Mouse (Mus musculus) adrenal gland, postnatal 4 days (tissue): ENCODE data around the gene Casp7. TPM values are rescaled to one million over a fixed set of nuclear protein-coding genes. Genes with fewer than 3 reads are reported as not detected.
"Not testable (repeated sequence)": the region's sequence is repeated elsewhere in the genome, so short reads cannot be mapped to it uniquely, and the experiment has no call there.

Experiments used
- DNase-seq, 2 experiments: peaks; one replicate each; pipeline ENCODE4 v3.0.0; 2021 to 2022; ENCODE audit warnings: low spot score in 2 of 2, mixed read lengths in 2 of 2
- total RNA-seq, 2 experiments: library from RNA; stranded (reverse); gene quantifications; 2 replicates each; pipeline ENCODE4 v1.2.3; 2021

Casp7 gene
- total RNA-seq, 2 experiments from 2014 or later, result 22.9 to 25.0 TPM

- no peak for DNase-seq
Observed at GRCm38 (mm10) chr19:56381407-56381806, 15.5 kb upstream of the Casp7 start.

DNA sequence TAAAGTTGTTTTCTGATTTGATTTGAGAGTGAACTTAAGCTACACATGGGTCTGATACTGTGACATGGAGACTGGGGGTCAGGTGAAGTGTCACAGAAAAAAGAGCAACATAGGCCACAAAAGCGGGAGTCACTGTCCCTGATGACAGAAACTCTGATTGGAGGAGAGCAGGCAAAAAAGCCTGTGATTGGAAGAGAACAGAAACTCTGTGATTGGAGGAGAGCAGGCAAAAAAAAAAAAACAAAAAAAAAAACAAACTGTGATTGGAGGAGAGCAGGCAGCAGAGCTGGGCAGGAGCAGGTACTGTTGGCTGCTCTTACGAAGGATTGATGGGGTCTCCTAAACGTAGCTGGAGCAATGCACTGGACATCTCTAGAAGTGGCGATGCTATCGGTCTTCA, 11.4 kb upstream of the Casp7 start:
- DNase-seq, result no peak

GRCm38 (mm10) chr19:56386095-56386494, 10.8 kb upstream of the Casp7 start:
- DNase-seq, result no peak

- DNase-seq, result no peak
Observed at GRCm38 (mm10) chr19:56387726-56388302, 9.1 kb upstream of the Casp7 start.

GRCm38 (mm10) chr19:56389176-56389575, 7.8 kb upstream of the Casp7 start:
- no peak for DNase-seq

DNA sequence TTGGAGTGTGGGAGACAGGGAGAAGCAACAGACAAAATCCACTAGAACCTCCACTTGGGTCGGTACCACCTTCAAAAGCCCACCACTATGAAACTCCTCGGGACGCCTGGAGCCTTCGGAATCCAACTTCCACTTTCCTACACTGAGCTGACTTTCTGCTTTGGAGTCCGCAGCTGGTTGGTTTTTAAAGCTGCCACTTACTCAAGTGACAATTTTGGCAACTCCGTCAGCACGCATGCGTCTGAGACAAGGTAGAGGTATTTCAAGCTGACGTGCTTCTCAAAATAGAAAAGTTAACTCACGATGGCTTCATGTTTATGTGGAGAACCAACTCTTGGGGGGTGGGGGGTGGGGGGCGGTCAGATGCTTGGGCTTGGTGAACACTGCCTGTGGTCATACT, 7.0 kb upstream of the Casp7 start, which contains the start of gene Nrap:
Gene Nrap, minus strand, starts transcription at position 159 of the 400 bp plus-strand sequence.
- no peak for DNase-seq

- DNase-seq, result no peak
Observed at GRCm38 (mm10) chr19:56391307-56392046, 5.5 kb upstream of the Casp7 start.

- no peak for DNase-seq
Observed at GRCm38 (mm10) chr19:56393311-56393866, 3.5 kb upstream of the Casp7 start.

- no peak for DNase-seq
Observed at GRCm38 (mm10) chr19:56395183-56395935, 1.6 kb upstream of the Casp7 start.

- DNase-seq, result no peak
Observed at GRCm38 (mm10) chr19:56396227-56396626, 702 bp upstream of the Casp7 start.

- no peak for DNase-seq
Observed at GRCm38 (mm10) chr19:56397663-56398527, 966 bp downstream of the Casp7 start.

- no peak for DNase-seq
Observed at GRCm38 (mm10) chr19:56398528-56398795, 1.5 kb downstream of the Casp7 start.

DNA sequence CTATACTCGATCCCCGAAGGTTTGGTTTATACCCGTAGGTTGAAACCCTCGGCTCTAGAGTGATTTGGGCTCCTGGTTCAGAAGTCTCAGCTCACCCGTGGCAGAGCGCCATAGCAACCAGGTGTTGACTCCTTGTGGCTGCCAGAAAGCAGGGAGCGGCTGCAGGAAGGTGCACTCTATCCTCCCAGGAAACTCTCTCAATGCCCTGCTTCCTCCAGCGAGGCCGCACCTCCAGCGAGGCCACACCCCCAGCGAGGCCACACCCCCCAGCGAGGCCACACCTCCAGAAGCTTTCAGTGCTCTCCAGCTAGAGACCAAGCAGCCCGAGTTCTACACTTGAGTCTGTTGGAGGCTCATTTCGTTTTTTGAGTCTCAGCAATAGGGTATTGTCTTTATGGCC, 3.3 kb downstream of the Casp7 start:
- peak; percentile 45 to 59 for DNase-seq

DNA sequence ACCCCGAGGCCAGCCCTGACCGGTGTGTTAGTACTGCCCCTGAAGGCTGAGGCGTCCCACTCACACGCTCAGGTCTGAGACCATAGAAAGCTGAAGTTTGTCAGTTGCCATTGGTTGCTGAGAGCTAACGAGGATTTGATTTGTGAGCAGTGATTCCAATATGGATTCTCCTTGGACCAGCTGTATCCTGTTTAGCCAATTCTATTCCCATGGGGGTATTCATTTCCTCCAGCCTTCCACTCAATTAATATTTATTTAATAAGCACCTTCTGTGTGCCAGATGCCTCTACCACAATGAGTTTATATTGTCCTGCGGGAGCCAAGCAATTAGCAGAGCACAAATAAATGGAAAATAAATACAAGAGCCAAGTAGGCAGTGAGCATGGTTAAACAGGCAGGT, 4.9 kb downstream of the Casp7 start:
- DNase-seq, result no peak

- DNase-seq, result no peak
Observed at GRCm38 (mm10) chr19:56405824-56406223, 8.9 kb downstream of the Casp7 start.

GRCm38 (mm10) chr19:56406581-56406980, 9.7 kb downstream of the Casp7 start:
- no peak for DNase-seq

GRCm38 (mm10) chr19:56409884-56410283, 13.0 kb downstream of the Casp7 start:
- not testable (repeated sequence) for DNase-seq

DNA sequence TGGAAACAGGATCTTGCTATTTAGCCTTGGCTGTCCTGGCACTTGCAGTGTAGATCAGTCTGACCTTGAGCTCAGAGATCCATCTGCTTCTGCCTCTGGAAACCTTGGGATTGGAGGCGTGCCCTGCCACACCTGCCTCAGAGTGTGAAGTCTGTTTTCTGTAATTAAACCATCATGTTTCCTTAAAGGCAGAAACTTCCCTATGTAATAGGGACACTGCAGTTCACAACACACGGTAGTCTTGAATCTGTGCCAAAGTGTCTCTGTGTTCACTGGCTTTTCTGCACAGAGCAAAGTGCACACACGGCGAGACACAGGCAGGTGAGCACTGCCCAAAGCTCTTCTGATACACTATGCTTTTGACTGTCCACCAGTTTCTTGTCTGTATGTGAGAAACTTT, 21.5 kb downstream of the Casp7 start:
- DNase-seq, result no peak

GRCm38 (mm10) chr19:56419452-56419851, 22.5 kb downstream of the Casp7 start:
- no peak for DNase-seq

GRCm38 (mm10) chr19:56420345-56420744, 23.4 kb downstream of the Casp7 start:
- no peak for DNase-seq
